Mouse (Mus musculus) cerebellum, postnatal 36 days (tissue): ENCODE data around the gene Osbpl8.
"Not testable (repeated sequence)": the region's sequence is repeated elsewhere in the genome, so short reads cannot be mapped to it uniquely, and the experiment has no call there.

Source experiments
- DNase-seq, 2 experiments: peaks; one replicate each; pipeline ENCODE4 v3.0.0; 2021 to 2022; ENCODE audit warnings: mixed read lengths in 2 of 2

Osbpl8 gene

DNA sequence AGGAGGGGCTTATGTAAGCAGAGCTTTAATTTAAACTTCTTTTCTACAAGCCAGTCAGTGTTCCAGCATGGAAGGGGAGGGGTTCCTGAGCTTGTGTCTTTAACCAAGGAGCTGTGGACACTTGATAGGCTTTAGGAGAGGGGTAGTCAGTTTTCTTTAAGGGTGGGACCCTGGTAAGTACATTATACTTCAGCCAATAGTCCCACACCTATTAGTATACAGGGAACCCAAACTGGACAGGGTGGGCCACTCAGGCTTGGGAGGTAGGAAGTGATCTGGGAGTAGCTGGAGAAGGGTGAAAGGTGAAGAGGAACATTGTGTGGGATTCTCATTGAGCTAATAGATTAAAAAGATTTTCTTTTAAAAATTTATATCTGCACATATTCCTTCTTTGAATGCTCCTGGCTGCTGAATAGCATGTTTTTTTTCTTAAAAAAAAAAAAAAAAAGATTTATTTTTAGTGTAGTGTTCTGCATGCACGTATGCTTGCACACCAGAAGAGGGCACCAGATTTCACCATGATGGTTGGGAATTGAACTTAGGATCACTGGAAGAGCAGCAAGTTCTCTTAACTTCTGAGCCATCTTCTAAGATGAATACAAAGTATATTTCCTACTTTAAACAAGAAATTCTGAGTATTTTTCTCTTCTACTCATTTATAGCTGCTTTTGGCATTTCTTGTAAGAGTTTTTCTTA is 21.2 kb downstream of the Osbpl8 start:
- DNase-seq, result no peak

- no peak for DNase-seq
Measured at GRCm38 (mm10) chr10:111189022-111189555, 24.5 kb downstream of the Osbpl8 start.

DNA sequence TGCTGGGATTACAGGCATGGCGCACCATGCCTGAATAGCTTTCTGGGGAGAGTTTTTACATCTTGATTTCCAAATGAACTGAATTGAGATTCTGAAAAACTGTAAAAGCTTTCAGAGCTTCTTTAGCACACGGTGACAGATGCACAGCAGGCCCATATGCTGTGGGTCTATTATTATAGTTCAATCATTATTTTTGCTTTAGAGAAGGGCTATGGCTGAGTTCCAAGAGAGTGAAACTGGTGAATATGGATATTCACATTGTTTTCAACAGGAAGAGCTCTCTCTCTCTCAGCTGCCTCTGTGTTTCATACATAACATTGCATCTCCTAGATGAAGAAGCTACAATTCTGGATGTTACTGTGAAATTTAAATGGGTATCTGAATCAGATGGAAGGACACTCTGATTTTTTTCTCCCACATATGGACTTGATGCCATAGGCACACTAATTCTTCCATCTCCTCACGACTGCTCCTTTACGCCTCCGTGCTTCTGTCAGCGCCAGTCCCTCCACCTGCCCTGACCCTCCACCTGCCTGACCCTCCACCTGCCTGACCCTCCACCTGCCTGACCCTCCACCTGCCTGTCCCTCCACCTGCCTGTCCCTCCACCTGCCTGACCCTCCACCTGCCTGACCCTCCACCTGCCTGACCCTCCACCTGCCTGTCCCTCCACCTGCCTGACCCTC is 25.7 kb downstream of the Osbpl8 start:
- peak in 1 of 2 experiments; percentile 44 for DNase-seq

GRCm38 (mm10) chr10:111193536-111193935 is 29.0 kb downstream of the Osbpl8 start:
- DNase-seq, result no peak

DNA sequence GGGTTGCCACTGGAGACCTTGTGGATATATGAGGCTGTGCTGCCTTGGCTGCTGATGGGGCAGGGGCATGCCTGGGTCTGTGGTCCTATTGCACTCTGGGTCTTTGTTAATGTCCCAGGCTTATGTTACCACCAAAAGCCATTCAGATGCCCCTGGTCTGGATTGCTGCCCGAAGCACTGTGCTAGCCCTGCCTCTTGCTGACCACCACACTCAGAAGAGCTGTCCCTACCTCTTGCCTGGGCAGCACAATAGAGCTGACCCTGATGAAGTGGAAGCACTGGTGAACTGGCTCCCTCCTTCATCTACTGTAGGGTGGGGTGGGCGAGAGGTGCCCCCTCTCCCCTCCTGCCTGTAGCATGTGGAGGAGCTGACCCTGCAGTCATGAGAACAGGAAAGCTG is 31.6 kb downstream of the Osbpl8 start:
- no peak for DNase-seq

DNA sequence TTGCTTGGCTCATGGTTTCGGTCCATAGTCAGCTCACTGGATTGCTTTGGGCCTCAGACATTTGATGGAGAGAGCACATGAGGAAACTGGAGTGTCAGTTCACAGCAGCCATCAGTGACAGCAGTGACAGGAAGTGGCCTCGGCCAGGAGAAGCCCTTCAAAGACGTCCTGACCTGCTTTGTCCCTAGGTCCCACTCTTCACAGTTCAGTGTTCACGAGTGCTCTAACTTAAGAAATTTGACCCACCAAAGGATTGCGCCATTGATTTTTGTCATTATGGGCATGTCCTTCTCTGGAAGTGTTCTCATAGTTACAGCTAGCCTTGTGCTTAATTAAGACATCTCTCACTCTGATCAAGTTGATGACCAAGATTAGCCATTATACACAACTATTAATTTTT is 34.2 kb downstream of the Osbpl8 start:
- not testable (repeated sequence) for DNase-seq

DNA sequence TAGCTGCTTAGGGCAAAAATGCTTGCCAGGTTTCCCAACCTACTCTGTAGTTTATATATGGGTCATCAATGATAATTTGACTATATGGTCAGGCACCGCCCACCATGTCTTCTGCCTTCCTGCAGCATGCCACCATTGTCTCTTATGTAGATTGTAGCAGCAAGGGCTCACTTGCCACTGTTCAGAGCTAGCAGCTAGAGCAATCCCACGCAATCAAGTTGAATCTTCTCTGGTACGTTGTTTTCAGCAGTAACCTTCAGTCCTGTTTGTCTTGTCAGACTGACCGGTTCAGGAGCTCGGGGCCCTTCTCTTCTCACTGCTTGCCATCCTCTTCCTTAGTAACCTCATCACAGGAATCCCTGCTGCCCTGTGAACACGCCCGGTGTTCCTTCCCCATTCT is 36.6 kb downstream of the Osbpl8 start:
- no peak for DNase-seq

DNA sequence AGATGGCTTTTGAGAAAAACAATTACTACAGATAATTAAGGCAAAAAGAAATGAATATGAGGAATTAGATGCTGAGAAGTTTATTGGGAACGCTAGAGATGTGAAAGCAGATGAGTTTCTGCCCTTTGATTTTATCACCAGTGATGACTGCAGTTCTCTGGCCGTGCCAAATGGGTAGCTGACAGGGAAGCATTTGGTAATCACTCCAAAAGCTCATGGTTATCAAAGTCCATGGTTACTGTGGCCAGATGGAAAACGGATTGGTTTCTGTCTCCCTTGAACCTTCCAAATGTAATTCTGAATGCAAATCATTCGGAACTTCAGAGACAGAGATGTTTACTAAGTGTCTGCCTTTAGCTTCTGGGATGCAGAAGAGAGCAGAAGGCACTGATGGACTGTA is 37.1 kb downstream of the Osbpl8 start:
- no peak for DNase-seq

DNA sequence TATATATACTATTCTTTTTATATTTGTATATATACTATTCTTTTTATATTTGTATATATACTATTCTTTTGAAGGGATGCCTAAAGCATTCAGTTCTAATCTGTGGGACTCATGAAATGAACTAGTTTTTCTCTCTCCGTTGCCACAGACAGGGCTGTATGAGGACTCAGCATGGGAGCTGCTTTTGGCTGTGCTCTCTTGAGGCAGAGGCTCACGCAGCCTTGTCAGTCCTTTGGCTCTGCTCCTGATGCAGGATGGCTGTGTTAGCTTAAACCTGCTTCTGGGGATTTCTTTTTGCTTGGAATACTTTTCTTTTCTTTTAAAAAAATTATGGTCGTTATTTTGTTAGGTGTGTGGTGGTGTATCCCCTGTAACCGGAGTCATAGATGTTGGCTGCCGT is 39.5 kb downstream of the Osbpl8 start:
- peak; percentile 42 to 43 for DNase-seq

- DNase-seq, result no peak
Measured at GRCm38 (mm10) chr10:111205421-111205820, 40.9 kb downstream of the Osbpl8 start.

DNA sequence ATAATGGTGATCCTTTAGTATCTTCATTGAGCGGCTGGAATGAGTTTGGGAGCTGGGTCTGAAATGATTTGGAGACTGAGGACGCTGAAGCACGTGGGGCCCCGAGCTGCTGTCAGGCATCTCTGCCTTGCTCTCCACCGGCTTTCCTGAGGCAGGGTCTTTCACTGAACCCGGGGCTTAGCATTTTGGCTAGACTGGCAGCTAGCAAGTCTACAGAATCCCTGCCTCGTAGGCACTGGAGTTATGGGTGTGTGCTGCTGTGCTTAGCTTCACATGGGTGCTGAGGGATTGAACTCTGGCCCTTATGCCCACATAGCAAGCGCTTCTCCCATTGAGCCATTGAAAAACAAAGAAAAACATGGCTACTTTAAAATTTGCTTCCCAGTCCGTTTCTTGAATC is 42.8 kb downstream of the Osbpl8 start:
- DNase-seq, result no peak

- no peak for DNase-seq
Measured at GRCm38 (mm10) chr10:111214084-111214483, 49.5 kb downstream of the Osbpl8 start.

DNA sequence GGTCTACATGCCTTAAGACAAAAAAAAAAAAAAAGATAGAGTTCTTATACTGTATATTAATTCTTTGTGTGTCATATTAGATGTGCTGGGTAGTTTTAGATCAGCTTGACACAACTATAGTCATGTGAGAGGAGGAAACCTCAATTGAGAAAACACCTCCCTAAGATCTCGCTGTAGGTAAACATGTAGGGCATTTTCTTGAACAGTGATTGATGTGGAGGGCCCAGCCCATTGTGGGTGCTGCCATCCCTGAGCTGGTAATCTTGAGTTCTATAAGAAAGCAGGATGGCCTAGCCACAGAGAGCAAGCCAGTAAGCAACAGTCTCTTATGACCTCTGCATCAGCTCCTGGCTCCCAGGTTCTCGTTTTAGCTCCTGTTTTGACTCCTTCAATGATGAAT is 50.1 kb downstream of the Osbpl8 start:
- no peak for DNase-seq

GRCm38 (mm10) chr10:111215572-111215971 is 51.0 kb downstream of the Osbpl8 start:
- no peak for DNase-seq

GRCm38 (mm10) chr10:111216111-111216510 is 51.6 kb downstream of the Osbpl8 start:
- no peak for DNase-seq

- DNase-seq, result no peak
Measured at GRCm38 (mm10) chr10:111222535-111222934, 58.0 kb downstream of the Osbpl8 start.

DNA sequence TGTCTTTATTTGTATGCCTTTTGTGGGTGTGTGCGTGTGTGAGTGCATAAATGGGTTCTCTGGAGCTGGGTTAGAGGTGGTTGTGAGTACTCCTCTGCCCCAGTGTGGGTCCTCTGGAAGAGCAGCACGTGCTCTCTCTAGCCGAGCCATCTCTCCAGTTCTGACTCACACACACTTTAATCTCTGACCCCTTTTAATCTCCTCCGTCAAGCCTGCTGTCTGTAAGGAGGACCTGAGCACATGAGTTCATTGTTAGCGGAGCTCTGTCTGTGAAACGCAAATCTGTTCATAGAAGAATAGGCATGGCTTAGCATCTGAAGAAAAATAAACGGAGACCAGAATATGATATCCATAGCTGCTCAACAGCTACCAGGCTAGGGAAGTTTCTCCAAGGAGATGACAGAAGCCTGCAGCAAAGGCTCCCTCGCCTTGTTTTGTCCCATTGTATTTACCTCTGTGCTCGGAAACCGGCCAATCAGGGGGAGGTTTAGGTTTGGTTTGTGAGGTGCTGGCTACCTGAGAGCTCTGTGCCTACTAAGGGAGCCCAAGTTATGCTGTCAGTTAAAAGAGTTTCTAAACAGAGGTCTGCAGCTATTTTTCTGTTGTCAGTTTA is 58.8 kb downstream of the Osbpl8 start:
- no peak for DNase-seq

GRCm38 (mm10) chr10:111224696-111225095 is 60.1 kb downstream of the Osbpl8 start:
- DNase-seq, result no peak

- DNase-seq, result peak; percentile 89 to 93
Measured at GRCm38 (mm10) chr10:111226508-111226907, 62.0 kb downstream of the Osbpl8 start.

DNA sequence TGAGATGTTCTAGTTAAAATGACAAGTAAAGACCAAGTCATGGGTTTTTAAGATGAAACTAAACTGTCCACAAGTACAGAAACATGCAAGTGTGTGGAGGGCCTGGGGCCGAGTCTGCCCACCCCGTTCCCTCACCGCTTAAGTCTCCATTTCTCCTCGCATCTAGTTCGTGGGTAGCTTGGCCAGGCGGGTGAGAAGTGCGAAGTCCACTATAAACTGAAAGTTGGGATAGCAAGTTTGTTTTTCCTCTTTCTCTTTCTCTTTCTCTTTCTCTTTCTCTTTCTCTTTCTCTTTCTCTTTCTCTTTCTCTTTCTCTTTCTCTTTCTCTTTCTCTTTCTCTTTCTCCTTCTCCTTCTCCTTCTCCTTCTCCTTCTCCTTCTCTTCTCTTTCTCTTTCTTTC is 67.7 kb downstream of the Osbpl8 start:
- DNase-seq, result not testable (repeated sequence)

DNA sequence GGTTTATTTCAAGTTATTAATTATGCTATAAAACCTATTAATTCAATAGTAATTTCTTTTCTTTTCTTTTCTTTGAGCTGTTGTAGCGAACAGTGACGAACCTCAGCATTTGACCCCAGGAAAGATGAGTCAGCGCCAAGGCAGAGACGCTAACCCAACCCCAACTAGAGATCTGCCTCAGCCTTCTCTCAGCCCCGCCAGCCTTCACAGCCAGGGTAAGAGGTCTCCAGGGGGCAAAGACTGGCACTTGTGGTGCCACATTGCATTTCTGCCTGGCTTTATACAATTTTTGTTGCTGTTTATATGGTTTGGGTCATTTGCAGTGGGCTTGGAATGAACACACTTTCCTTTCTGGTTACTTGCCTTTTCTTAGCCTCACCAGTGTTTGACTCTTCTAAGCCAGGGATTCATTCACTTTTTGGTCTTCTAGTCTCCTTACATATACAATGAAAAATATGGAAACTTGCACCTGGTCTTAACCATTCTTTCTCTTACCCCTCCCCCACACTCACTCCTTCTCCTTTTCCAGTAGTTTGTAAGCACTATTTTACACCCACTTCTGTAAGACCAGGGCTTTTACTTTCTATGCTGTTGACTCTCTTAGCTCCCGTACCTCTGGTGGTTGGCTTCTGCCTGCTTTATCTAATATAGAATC is 69.1 kb downstream of the Osbpl8 start:
- no peak for DNase-seq

GRCm38 (mm10) chr10:111234450-111235288 is 70.1 kb downstream of the Osbpl8 start:
- no peak for DNase-seq

DNA sequence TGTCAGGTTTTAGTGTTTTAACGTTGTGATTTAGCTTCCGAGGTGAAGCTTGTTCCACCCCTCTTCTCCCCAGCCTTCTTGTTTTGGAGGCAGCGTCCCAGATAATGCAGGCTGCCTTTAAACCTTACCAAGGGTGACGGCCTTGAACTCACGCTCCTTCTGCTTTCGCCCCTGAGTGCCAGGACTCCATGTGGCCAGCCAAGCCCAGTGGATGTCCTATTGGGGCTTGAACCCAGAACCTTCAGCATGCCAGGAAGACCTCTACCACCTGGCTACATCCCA is 70.7 kb downstream of the Osbpl8 start:
- DNase-seq, result no peak
